Mouse (Mus musculus): ENCODE results near the gene Zmiz1. TPM values are rescaled to one million over a fixed set of nuclear protein-coding genes. Genes with fewer than 3 reads are reported as not detected.

The Zmiz1 gene
- polyA plus RNA-seq (2021; fragmentation: Nextera tagmentation): 12.7 and 25.3 TPM in 2 replicates
- long read RNA-seq, experiment 1, partial matches to known transcripts: 4 of 40 reads
- long read RNA-seq, experiment 1, other reads (novel, unspliced or antisense): 35 of 40 reads
- long read RNA-seq, experiment 2, partial matches to known transcripts: 0 of 28 reads
- long read RNA-seq, experiment 2, other reads (novel, unspliced or antisense): 28 of 28 reads

DNA sequence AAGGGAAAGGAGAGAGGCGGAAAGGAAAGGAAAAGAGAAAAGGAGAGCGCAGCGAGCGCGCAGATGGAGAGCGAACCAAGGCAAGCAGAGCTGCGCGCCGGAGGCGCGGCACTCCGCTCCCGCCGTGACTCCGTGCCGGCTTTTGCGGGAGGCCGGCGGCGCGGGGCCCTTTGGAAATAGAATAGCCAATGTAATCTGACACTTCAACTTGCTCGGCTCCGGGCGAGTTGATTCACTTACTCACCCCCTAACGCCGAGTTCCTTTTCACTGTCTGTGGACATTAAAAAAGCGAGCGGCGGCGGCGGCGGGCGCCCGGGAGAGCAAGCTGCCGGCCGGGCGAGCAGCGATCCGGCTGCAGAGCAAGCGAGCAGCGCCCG is at the start of gene Zmiz1:
TSS of gene Zmiz1 (plus strand) at position 170 of the 378 bp plus-strand sequence.

GRCm38 (mm10) chr14:25693888-25694568 is 235.0 kb downstream of the Zmiz1 start, which contains the start of gene Ppif:
Ppif (plus strand) TSS chr14:25694154.

Other genes starting within 250 kb of the Zmiz1 start
- 36.2 and 48.9 TPM in 2 replicates for gene Ppif, start 235.0 kb downstream of the Zmiz1 start, polyA plus RNA-seq (2021; fragmentation: Nextera tagmentation)